Mouse (Mus musculus): Measurements from ENCODE around the gene Padi4. TPM values are rescaled to one million over a fixed set of nuclear protein-coding genes. Genes with fewer than 3 reads are reported as not detected.

Padi4 gene
- polyA plus RNA-seq, 1 experiment from 2014 or later: 1.9 TPM

DNA sequence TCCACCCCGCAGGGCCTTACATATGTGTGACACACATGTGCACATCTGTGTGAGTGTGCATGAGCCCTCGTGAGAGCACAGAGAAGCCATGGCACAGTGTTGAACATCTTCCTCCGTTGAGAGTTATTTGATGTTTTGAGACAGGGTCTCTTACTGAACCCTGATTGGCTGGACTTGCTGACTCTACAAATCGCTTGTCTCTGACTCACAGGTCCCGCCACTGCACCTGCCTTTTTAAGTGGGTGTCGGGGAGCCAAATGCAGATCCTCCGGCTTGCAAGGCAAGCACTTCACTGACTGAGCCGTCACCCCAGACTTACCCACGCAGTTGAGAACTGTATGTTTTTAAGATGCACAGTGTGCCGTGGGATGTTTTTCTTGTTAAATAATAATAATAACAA lies 1.8 kb upstream of the Padi4 start:
- no peak overlapping the region for H3K27ac ChIP-seq (replicated peaks in 1 of 2; ENCODE audit: control insufficient read depth in 1 of 2, insufficient read depth in 1 of 2, low read depth in 2 of 2, low read length in 2 of 2)
- 76% methylated on average over 10 of the region's 10 CpGs for WGBS
- H3K4me1 ChIP-seq (ENCODE audit: control insufficient read depth in 2 of 2, insufficient read depth in 2 of 2, low read length in 2 of 2): peaks cover 0 to 12% of the 10 kb centered on the region in 2 experiments; a peak in 1 of 4 replicates
- H3K4me3 ChIP-seq (ENCODE audit: control insufficient read depth in 1 of 2, insufficient read depth in 1 of 2, low read depth in 1 of 2, low read length in 2 of 2): no peak overlapping the region
- no peaks in the 10 kb centered on the region for H3K27me3 ChIP-seq (ENCODE audit: control insufficient read depth, insufficient read depth, low read length)
- ATAC-seq (ENCODE audit: insufficient number of reproducible peaks, insufficient read depth, low FRiP score, low read depth): no peak
- no peaks in the 10 kb centered on the region for H3K36me3 ChIP-seq (ENCODE audit: control insufficient read depth, insufficient read depth, low read length)
- no peak overlapping the region for H3K9ac ChIP-seq (ENCODE audit: low read length)
- H3K9me3 ChIP-seq (ENCODE audit: control insufficient read depth, low read length): 0 out of 2 replicates have a peak, but pooled peaks cover 6% of the 10 kb centered on the region
- H3K4me2 ChIP-seq (ENCODE audit: low read length): no peak overlapping the region

DNA sequence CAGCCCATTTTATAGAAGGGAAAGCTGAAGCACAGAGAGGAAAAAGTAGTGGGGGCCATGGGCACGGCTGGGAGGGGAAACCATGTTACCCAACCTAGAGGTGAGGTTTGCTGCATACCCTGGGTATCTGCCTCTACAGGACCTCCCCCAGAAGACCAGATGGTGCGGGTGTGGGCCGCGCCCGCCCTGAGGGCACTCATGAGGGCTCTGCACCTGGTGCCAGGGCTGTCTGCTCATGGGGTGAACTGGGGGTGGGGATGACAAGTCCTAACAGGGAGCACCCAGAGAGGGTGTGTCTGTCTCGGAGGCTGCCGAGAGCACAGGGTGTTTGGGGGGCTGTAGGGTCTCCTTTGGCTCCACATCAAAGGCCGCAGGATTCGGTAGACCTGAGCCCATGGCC lies 857 bp upstream of the Padi4 start:
- Histone ChIP-seq H3K27ac (replicated peaks in 1 of 2; ENCODE audit: control insufficient read depth in 1 of 2, insufficient read depth in 1 of 2, low read depth in 2 of 2, low read length in 2 of 2) (no peak overlapping the region), H3K9ac (ENCODE audit: low read length) (no peak overlapping the region), H3K36me3 (ENCODE audit: control insufficient read depth, insufficient read depth, low read length) (no peaks in the 10 kb centered on the region), H3K4me3 (ENCODE audit: control insufficient read depth in 1 of 2, insufficient read depth in 1 of 2, low read depth in 1 of 2, low read length in 2 of 2) (no peak overlapping the region), H3K4me2 (ENCODE audit: low read length) (no peak overlapping the region), H3K9me3 (ENCODE audit: control insufficient read depth, low read length) (0 out of 2 replicates have a peak, but pooled peaks cover 1% of the 10 kb centered on the region), H3K27me3 (ENCODE audit: control insufficient read depth, insufficient read depth, low read length) (no peaks in the 10 kb centered on the region), H3K4me1 (ENCODE audit: control insufficient read depth in 2 of 2, insufficient read depth in 2 of 2, low read length in 2 of 2) (peaks cover 2 to 4% of the 10 kb centered on the region in 2 experiments; a peak in 1 of 4 replicates)
- WGBS: 95% methylated on average over 9 of the region's 9 CpGs
- no peak for ATAC-seq (ENCODE audit: insufficient number of reproducible peaks, insufficient read depth, low FRiP score, low read depth)

DNA sequence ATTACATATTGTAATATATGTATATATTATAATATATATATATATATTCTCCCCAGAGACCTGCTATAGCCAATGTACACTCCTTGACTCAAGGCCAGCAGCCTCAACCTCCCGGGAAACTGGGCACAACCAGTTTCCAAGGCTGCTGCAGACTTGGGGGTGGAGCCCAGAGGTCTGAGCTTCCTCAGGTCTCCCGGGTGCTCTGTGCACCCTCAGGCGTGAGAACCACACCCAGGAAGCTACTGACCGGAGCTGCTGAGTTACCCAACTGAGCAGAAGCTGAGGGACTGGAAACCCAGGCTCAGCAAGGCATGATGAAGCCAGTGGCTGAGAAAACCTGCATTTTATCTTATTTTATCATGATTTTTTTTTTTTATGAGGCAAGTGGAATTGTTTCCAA lies 2.9 kb downstream of the Padi4 start:
- no peaks in the 10 kb centered on the region for H3K9me3 ChIP-seq (ENCODE audit: control insufficient read depth, low read length)
- H3K9ac ChIP-seq (ENCODE audit: low read length): no peak overlapping the region
- no peak for ATAC-seq (ENCODE audit: insufficient number of reproducible peaks, insufficient read depth, low FRiP score, low read depth)
- no peak overlapping the region for H3K4me2 ChIP-seq (ENCODE audit: low read length)
- H3K27ac ChIP-seq (replicated peaks in 1 of 2; ENCODE audit: control insufficient read depth in 1 of 2, insufficient read depth in 1 of 2, low read depth in 2 of 2, low read length in 2 of 2): no peak overlapping the region
- no peak overlapping the region for H3K4me3 ChIP-seq (ENCODE audit: control insufficient read depth in 1 of 2, insufficient read depth in 1 of 2, low read depth in 1 of 2, low read length in 2 of 2)
- no peaks in the 10 kb centered on the region for H3K36me3 ChIP-seq (ENCODE audit: control insufficient read depth, insufficient read depth, low read length)
- no peaks in the 10 kb centered on the region for H3K27me3 ChIP-seq (ENCODE audit: control insufficient read depth, insufficient read depth, low read length)
- peaks cover 0 to 2% of the 10 kb centered on the region in 2 experiments; a peak in 1 of 4 replicates for H3K4me1 ChIP-seq (ENCODE audit: control insufficient read depth in 2 of 2, insufficient read depth in 2 of 2, low read length in 2 of 2)
- 39% methylated on average over 4 of the region's 4 CpGs for WGBS

DNA sequence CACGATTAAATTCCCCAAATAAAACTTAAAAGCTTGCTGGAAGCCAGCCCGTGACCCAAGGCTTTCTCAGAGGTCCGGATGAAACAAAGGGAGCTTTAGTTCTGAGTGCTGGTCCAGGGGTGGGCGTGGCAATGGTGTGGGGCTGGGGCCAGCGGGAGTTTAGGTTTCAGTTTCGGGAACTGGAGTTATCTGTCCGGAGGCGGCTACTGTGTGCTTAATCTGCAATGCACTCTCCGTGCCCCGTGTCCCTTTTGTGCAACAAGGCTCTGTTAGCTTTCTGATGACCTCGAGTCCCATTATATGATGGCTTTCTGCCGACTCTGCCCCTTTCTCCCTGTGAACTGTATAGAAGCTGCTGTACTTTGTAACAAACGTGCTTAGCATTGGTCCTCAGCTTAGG lies 3.6 kb downstream of the Padi4 start:
- Histone ChIP-seq H3K27me3 (ENCODE audit: control insufficient read depth, insufficient read depth, low read length) (no peaks in the 10 kb centered on the region), H3K4me3 (ENCODE audit: control insufficient read depth in 1 of 2, insufficient read depth in 1 of 2, low read depth in 1 of 2, low read length in 2 of 2) (peak overlapping the region; percentile 40 to 52), H3K4me1 (ENCODE audit: control insufficient read depth in 2 of 2, insufficient read depth in 2 of 2, low read length in 2 of 2) (peaks cover 0 to 2% of the 10 kb centered on the region in 2 experiments; a peak in 1 of 4 replicates), H3K27ac (replicated peaks in 1 of 2; ENCODE audit: control insufficient read depth in 1 of 2, insufficient read depth in 1 of 2, low read depth in 2 of 2, low read length in 2 of 2) (peak overlapping the region; percentile 63 to 66), H3K4me2 (ENCODE audit: low read length) (peak overlapping the region; percentile 69), H3K9me3 (ENCODE audit: control insufficient read depth, low read length) (no peaks in the 10 kb centered on the region), H3K36me3 (ENCODE audit: control insufficient read depth, insufficient read depth, low read length) (no peaks in the 10 kb centered on the region), H3K9ac (ENCODE audit: low read length) (peak overlapping the region; percentile 66)
- ATAC-seq (ENCODE audit: insufficient number of reproducible peaks, insufficient read depth, low FRiP score, low read depth): no peak
- WGBS: 7% methylated on average over 13 of the region's 13 CpGs

DNA sequence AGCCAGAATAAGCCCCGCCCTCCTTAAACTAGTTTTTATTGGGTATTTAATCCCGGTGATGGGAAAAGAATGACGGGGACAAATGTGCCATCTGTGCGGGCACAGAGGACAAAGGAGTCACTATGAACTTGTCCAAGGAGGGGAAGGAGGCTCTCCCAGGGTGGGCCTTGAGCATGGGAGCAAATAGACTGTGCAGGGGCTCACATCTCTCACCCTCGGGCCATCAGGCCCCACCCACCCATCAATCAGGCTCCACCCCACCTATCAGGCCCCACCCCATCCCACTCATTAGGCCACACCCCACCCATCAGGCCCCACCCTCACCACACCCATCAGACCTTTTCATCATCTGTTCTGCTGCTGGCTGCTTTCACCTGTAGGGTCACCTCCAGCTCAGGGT lies 5.1 kb downstream of the Padi4 start:
- no peak overlapping the region for H3K9ac ChIP-seq (ENCODE audit: low read length)
- H3K27me3 ChIP-seq (ENCODE audit: control insufficient read depth, insufficient read depth, low read length): no peaks in the 10 kb centered on the region
- H3K9me3 ChIP-seq (ENCODE audit: control insufficient read depth, low read length): no peaks in the 10 kb centered on the region
- WGBS: 76% methylated on average over 5 of the region's 5 CpGs
- H3K27ac ChIP-seq (replicated peaks in 1 of 2; ENCODE audit: control insufficient read depth in 1 of 2, insufficient read depth in 1 of 2, low read depth in 2 of 2, low read length in 2 of 2): no peak overlapping the region
- no peak overlapping the region for H3K4me2 ChIP-seq (ENCODE audit: low read length)
- no peaks in the 10 kb centered on the region for H3K36me3 ChIP-seq (ENCODE audit: control insufficient read depth, insufficient read depth, low read length)
- H3K4me3 ChIP-seq (ENCODE audit: control insufficient read depth in 1 of 2, insufficient read depth in 1 of 2, low read depth in 1 of 2, low read length in 2 of 2): no peak overlapping the region
- H3K4me1 ChIP-seq (ENCODE audit: control insufficient read depth in 2 of 2, insufficient read depth in 2 of 2, low read length in 2 of 2): peaks cover 0 to 2% of the 10 kb centered on the region in 2 experiments; a peak in 1 of 4 replicates
- no peak for ATAC-seq (ENCODE audit: insufficient number of reproducible peaks, insufficient read depth, low FRiP score, low read depth)

DNA sequence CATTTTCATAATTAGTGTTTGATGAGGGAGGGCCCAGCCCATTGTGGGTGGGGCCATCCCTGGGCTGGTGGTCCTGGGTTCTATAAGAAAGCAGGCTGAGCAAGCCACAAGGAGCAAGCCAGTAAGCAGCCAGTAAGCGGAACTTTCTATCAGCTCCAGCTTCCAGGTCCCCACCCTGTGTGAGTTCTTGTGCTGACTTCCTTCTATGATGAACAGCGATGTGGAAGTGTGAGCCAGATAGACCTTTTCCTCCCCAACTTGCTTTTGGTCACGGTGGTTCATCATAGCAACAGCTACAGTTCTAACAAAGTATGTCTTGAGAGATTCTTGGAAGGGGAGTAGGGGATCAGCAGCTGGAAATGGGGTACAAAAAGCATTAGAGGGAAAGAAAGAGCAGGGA lies 8.1 kb downstream of the Padi4 start:
- no peaks in the 10 kb centered on the region for H3K27me3 ChIP-seq (ENCODE audit: control insufficient read depth, insufficient read depth, low read length)
- WGBS: 65% methylated on average over 3 of the region's 3 CpGs
- no peaks in the 10 kb centered on the region for H3K9me3 ChIP-seq (ENCODE audit: control insufficient read depth, low read length)
- no peak overlapping the region for H3K9ac ChIP-seq (ENCODE audit: low read length)
- no peaks in the 10 kb centered on the region for H3K36me3 ChIP-seq (ENCODE audit: control insufficient read depth, insufficient read depth, low read length)
- ATAC-seq (ENCODE audit: insufficient number of reproducible peaks, insufficient read depth, low FRiP score, low read depth): no peak
- H3K4me1 ChIP-seq (ENCODE audit: control insufficient read depth in 2 of 2, insufficient read depth in 2 of 2, low read length in 2 of 2): peaks cover 0 to 2% of the 10 kb centered on the region in 2 experiments; a peak in 1 of 4 replicates
- H3K4me2 ChIP-seq (ENCODE audit: low read length): no peak overlapping the region
- no peak overlapping the region for H3K4me3 ChIP-seq (ENCODE audit: control insufficient read depth in 1 of 2, insufficient read depth in 1 of 2, low read depth in 1 of 2, low read length in 2 of 2)
- H3K27ac ChIP-seq (replicated peaks in 1 of 2; ENCODE audit: control insufficient read depth in 1 of 2, insufficient read depth in 1 of 2, low read depth in 2 of 2, low read length in 2 of 2): no peak overlapping the region

DNA sequence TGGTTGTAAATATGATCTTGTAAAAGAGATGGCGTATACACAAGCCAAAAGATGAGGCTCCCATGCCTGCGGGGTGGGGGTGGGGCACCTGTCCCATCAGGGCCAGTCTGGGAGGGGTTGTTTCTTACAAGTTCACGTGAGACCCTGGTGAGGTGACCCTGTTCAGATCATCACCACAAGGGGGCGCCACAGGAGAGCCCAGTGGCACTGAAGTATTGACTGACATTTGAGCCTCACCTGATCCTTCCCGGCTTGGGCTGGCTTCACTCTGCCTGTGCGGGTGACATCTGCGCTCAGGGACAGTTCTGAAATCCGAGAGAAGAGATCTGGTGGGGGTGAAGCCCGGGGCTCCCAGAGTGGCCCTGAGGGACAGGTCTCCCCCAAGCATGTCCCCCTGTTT lies 10.9 kb downstream of the Padi4 start:
- WGBS: 16% methylated on average over 9 of the region's 9 CpGs
- no peak for ATAC-seq (ENCODE audit: insufficient number of reproducible peaks, insufficient read depth, low FRiP score, low read depth)

DNA sequence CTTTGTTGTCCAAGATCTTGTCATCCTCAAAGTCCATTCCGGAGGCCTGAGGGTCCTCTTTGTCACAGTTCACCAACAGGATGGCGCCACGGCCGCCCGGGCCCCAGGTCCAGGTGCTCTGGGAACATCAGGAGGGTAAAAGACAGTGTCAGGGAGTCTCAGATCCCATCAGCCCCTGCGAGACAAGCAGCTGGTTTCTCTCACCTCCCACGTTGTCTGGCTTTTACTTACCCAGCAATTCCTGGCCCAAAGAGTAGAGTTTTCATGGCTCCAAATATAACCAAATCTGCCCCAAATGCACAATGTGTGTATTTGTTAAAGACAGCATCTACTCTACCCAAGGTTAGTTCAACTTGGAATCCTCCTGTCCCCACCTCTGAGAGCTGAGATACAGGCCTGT lies 12.4 kb downstream of the Padi4 start:
- 81% methylated on average over 7 of the region's 7 CpGs for WGBS
- ATAC-seq (ENCODE audit: insufficient number of reproducible peaks, insufficient read depth, low FRiP score, low read depth): no peak
- Histone ChIP-seq H3K36me3 (ENCODE audit: control insufficient read depth, insufficient read depth, low read length) (no peaks in the 10 kb centered on the region), H3K27ac (replicated peaks in 1 of 2; ENCODE audit: control insufficient read depth in 1 of 2, insufficient read depth in 1 of 2, low read depth in 2 of 2, low read length in 2 of 2) (no peak overlapping the region), H3K9ac (ENCODE audit: low read length) (no peak overlapping the region), H3K27me3 (ENCODE audit: control insufficient read depth, insufficient read depth, low read length) (no peaks in the 10 kb centered on the region), H3K9me3 (ENCODE audit: control insufficient read depth, low read length) (no peaks in the 10 kb centered on the region), H3K4me3 (ENCODE audit: control insufficient read depth in 1 of 2, insufficient read depth in 1 of 2, low read depth in 1 of 2, low read length in 2 of 2) (no peak overlapping the region), H3K4me1 (ENCODE audit: control insufficient read depth in 2 of 2, insufficient read depth in 2 of 2, low read length in 2 of 2) (peaks cover 0 to 5% of the 10 kb centered on the region in 2 experiments; a peak in 1 of 4 replicates), H3K4me2 (ENCODE audit: low read length) (no peak overlapping the region)

More for the DNA sequence above, 10.9 kb downstream of the Padi4 start:
- no peaks in the 10 kb centered on the region for H3K27me3 ChIP-seq (ENCODE audit: control insufficient read depth, insufficient read depth, low read length)
- no peaks in the 10 kb centered on the region for H3K36me3 ChIP-seq (ENCODE audit: control insufficient read depth, insufficient read depth, low read length)
- H3K4me2 ChIP-seq (ENCODE audit: low read length): no peak overlapping the region
- H3K9ac ChIP-seq (ENCODE audit: low read length): no peak overlapping the region
- no peak overlapping the region for H3K4me3 ChIP-seq (ENCODE audit: control insufficient read depth in 1 of 2, insufficient read depth in 1 of 2, low read depth in 1 of 2, low read length in 2 of 2)
- peaks cover 0 to 1% of the 10 kb centered on the region in 2 experiments; a peak in 1 of 4 replicates for H3K4me1 ChIP-seq (ENCODE audit: control insufficient read depth in 2 of 2, insufficient read depth in 2 of 2, low read length in 2 of 2)
- no peaks in the 10 kb centered on the region for H3K9me3 ChIP-seq (ENCODE audit: control insufficient read depth, low read length)
- H3K27ac ChIP-seq (replicated peaks in 1 of 2; ENCODE audit: control insufficient read depth in 1 of 2, insufficient read depth in 1 of 2, low read depth in 2 of 2, low read length in 2 of 2): no peak overlapping the region

Data from heart, embryonic 14.5 days (tissue).